Mouse (Mus musculus) heart, embryonic 12.5 days (tissue): ENCODE measurements at regions not wholly inside any gene's neighbourhood (a gene's known extent, or its start where the extent isn't known, plus 50 kb on each side); places are given as distances from the start of the nearest gene placed in this dataset.

Experiments used
- ATAC-seq: fragments of 200-750 bp; cut with Nextera tagmentation; 2 replicates; pipeline ENCODE4 v1.8.0; 2017; ENCODE audit warnings: moderate TSS enrichment, moderate library complexity; ENCODE audit not compliant: insufficient number of reproducible peaks, low FRiP score
- H3K27ac ChIP-seq: fragments of 300-500 bp; sonication (generic); 2 replicates; pipeline ENCODE4 v1.5.1; 2016; ENCODE audit warnings: mild to moderate bottlenecking, moderate library complexity; ENCODE audit not compliant: poor library complexity, severe bottlenecking
- H3K27me3 ChIP-seq: fragments of 300-500 bp; sonication (generic); replicated peaks from 2 replicates; pipeline ENCODE4 v1.6.1; 2016; ENCODE audit warnings: mild to moderate bottlenecking, moderate library complexity
- H3K36me3 ChIP-seq: fragments of 300-500 bp; sonication (generic); 2 replicates; pipeline ENCODE4 v1.6.1; 2016; ENCODE audit warnings: mild to moderate bottlenecking, moderate library complexity
- H3K4me1 ChIP-seq: fragments of 300-500 bp; sonication (generic); replicated peaks from 2 replicates; pipeline ENCODE4 v1.6.1; 2016; ENCODE audit warnings: mild to moderate bottlenecking
- H3K4me2 ChIP-seq: fragments of 300-500 bp; sonication (generic); 2 replicates; pipeline ENCODE4 v1.6.1; 2016; ENCODE audit warnings: mild to moderate bottlenecking, moderate library complexity
- H3K4me3 ChIP-seq: fragments of 300-500 bp; sonication (generic); 2 replicates; pipeline ENCODE4 v1.5.1; 2016; ENCODE audit warnings: mild to moderate bottlenecking
- H3K9ac ChIP-seq: fragments of 300-500 bp; sonication (generic); 2 replicates; pipeline ENCODE4 v1.6.1; 2016; ENCODE audit warnings: mild to moderate bottlenecking, moderate library complexity
- H3K9me3 ChIP-seq: fragments of 300-500 bp; sonication (generic); replicated peaks from 2 replicates; pipeline ENCODE4 v1.6.1; 2016; ENCODE audit warnings: mild to moderate bottlenecking, moderate library complexity
- WGBS: fragments of 180-500 bp; shearing (Covaris S2); methylation state at CpG from one replicate; pipeline ENCODE4 v1.1.7; 2016; 5-methylcytosine and 5-hydroxymethylcytosine counted together

- no peak overlapping the region for H3K4me2 ChIP-seq
- H3K9ac ChIP-seq: no peak overlapping the region
- H3K9me3 ChIP-seq: no peaks in the 10 kb centered on the region
- H3K27me3 ChIP-seq: no peaks in the 10 kb centered on the region
- H3K4me1 ChIP-seq: no peaks in the 10 kb centered on the region
- H3K4me3 ChIP-seq: no peak overlapping the region
- ATAC-seq: no peak
- H3K36me3 ChIP-seq: no peaks in the 10 kb centered on the region
- no peak overlapping the region for H3K27ac ChIP-seq
- 78% methylated on average over 6 of the region's 6 CpGs for WGBS
Measured at GRCm38 (mm10) chr16:13204948-13205470, 51.3 kb upstream of the Mrtfb start.

GRCm38 (mm10) chr16:13205855-13206254 lies 50.4 kb upstream of the Mrtfb start:
- Histone ChIP-seq H3K4me1 (no peaks in the 10 kb centered on the region), H3K9ac (no peak overlapping the region), H3K27ac (no peak overlapping the region), H3K9me3 (no peaks in the 10 kb centered on the region), H3K36me3 (no peaks in the 10 kb centered on the region), H3K4me3 (no peak overlapping the region), H3K4me2 (no peak overlapping the region), H3K27me3 (no peaks in the 10 kb centered on the region)
- ATAC-seq: peak; percentile 51; the same call in 1 of the 2 replicates
- WGBS: 47% methylated on average over 5 of the region's 5 CpGs
